Mouse (Mus musculus) layer of hippocampus, adult 6 months (tissue): ENCODE results near the gene Timm22. TPM values are rescaled to one million over a fixed set of nuclear protein-coding genes. Genes with fewer than 3 reads are reported as not detected.

ENCODE experiments used
- long read RNA-seq, 2 experiments: library from polyadenylated mRNA; unstranded; transcript quantifications; one replicate each; pipeline ENCODE4 v2.0.0; 2019 to 2020
- polyA plus RNA-seq: library from polyadenylated mRNA; unstranded; fragments of <200 nt; fragmentation: Nextera tagmentation; gene quantifications from 2 replicates; pipeline ENCODE4 v1.2.3, GENCODE M21; 2021

Timm22 gene
- polyA plus RNA-seq, result 34.0 and 35.0 TPM in 2 replicates
- long read RNA-seq, experiment 1, transcript Timm22-203 (3 exons, 362 nt), result minor isoform, 6 of 51 reads
- long read RNA-seq, experiment 1, transcript Timm22-201 (4 exons, 2,817 nt), result major isoform, 38 of 51 reads
- long read RNA-seq, experiment 1, partial matches to known transcripts, result 3 of 51 reads
- long read RNA-seq, experiment 1, other reads (novel, unspliced or antisense), result 3 of 51 reads
- long read RNA-seq, experiment 2, transcript Timm22-203 (3 exons, 362 nt), result minor isoform, 6 of 63 reads
- long read RNA-seq, experiment 2, transcript Timm22-201 (4 exons, 2,817 nt), result major isoform, 53 of 63 reads
- long read RNA-seq, experiment 2, partial matches to known transcripts, result 0 of 63 reads
- long read RNA-seq, experiment 2, other reads (novel, unspliced or antisense), result 2 of 63 reads

DNA sequence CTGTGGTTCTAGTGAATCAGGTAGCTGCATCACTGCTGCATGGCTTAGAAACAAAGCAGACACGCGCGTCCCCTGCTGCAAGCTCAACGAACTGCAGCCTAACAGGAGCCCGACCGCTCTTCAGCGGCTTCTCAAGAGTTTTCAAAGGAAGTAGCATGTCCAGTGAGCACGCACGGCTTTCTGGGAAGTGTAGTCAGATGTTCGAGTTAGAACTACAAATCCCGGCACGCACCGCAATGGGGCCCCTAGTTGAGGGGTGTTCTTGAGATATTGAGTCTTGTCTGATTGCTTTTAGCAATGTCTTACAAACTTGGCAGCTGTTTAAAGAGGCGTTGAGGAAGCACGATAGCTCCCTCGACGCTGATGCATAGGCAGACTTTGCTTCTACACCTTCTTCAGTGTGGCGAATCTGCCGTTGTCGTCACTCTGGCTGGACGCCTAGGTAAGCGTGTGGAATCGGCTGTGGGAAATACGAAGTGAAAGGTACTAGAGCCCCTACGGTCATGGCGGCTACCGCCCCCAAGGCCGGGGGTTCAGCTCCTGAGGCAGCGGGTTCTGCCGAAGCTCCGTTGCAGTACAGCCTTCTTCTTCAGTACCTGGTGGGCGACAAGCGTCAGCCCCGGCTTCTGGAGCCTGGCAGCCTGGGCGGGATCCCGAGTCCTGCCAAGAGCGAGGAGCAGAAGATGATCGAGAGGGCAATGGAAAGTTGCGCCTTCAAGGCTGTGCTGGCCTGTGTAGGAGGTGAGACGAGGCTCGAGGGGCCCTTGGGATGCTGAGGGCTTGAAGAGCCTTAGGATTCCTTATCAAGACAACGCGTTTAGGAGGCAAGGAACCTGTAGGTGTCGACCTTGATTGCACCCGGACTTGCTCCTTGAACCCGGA, at the start of gene Timm22:
Gene Timm22, plus strand, starts transcription at position 251 of the 882 bp plus-strand sequence.

GRCm38 (mm10) chr11:76398798-76399586, 7.8 kb upstream of the Timm22 start, which contains the start of gene Nxn:
Gene Nxn (minus strand): TSS chr11:76399140.

Other genes starting within 250 kb of the Timm22 start
- gene Vps53, start 227.3 kb upstream of the Timm22 start, polyA plus RNA-seq, result 63.9 and 65.8 TPM in 2 replicates
- 14.4 and 16.0 TPM in 2 replicates for gene Fam57a, start 227.3 kb upstream of the Timm22 start, polyA plus RNA-seq
- 1.7 TPM in 2 replicates for gene Dbil5, start 189.3 kb upstream of the Timm22 start, polyA plus RNA-seq
- gene Gemin4, start 189.3 kb upstream of the Timm22 start, polyA plus RNA-seq, result 7.8 and 8.7 TPM in 2 replicates
- 22.5 and 22.8 TPM in 2 replicates for gene Mrm3, start 163.2 kb upstream of the Timm22 start, polyA plus RNA-seq
- gene Glod4, start 163.2 kb upstream of the Timm22 start, polyA plus RNA-seq, result 106 and 116 TPM in 2 replicates
- gene Nxn, start 7.8 kb upstream of the Timm22 start, polyA plus RNA-seq, result 2.2 and 2.8 TPM in 2 replicates
- gene Abr, start 215.4 kb downstream of the Timm22 start, polyA plus RNA-seq, result 111 and 112 TPM in 2 replicates